Mouse (Mus musculus) hindbrain, embryonic 16.5 days (tissue): Measurements from ENCODE around the gene Olfr312. TPM values are rescaled to one million over a fixed set of nuclear protein-coding genes. Genes with fewer than 3 reads are reported as not detected.
"Not testable (repeated sequence)": the region's sequence is repeated elsewhere in the genome, so short reads cannot be mapped to it uniquely, and the experiment has no call there.

Experiments used
- ATAC-seq: fragments of 200-750 bp; cut with Nextera tagmentation; 2 replicates; pipeline ENCODE4 v1.8.0; 2017; ENCODE audit warnings: moderate TSS enrichment, moderate library complexity
- H3K27ac ChIP-seq: fragments of 300-500 bp; sonication (generic); 2 replicates; pipeline ENCODE4 v1.5.1; 2014; ENCODE audit warnings: low read depth, mild to moderate bottlenecking, control low read depth, low read length, moderate library complexity
- H3K27me3 ChIP-seq: fragments of 300-500 bp; sonication (generic); replicated peaks from 2 replicates; pipeline ENCODE4 v1.6.1; 2014; ENCODE audit warnings: low read length; ENCODE audit not compliant: control insufficient read depth, insufficient read depth
- H3K36me3 ChIP-seq: fragments of 300-500 bp; sonication (generic); 2 replicates; pipeline ENCODE4 v1.6.1; 2014; ENCODE audit warnings: mild to moderate bottlenecking, low read length, moderate library complexity, mixed read lengths; ENCODE audit not compliant: control insufficient read depth, insufficient read depth
- H3K4me1 ChIP-seq: fragments of 300-500 bp; sonication (generic); 2 replicates; pipeline ENCODE4 v1.6.1; 2014; ENCODE audit warnings: low read depth, low read length; ENCODE audit not compliant: control insufficient read depth, insufficient read depth
- H3K4me2 ChIP-seq: fragments of 300-500 bp; sonication (generic); 2 replicates; pipeline ENCODE4 v1.6.1; 2014; ENCODE audit warnings: mild to moderate bottlenecking, low read length, control low read depth, moderate library complexity
- H3K4me3 ChIP-seq: fragments of 300-500 bp; sonication (generic); 2 replicates; pipeline ENCODE4 v1.5.1; 2014; ENCODE audit warnings: mild to moderate bottlenecking, low read length, control low read depth, moderate library complexity
- H3K9ac ChIP-seq: fragments of 300-500 bp; sonication (generic); 2 replicates; pipeline ENCODE4 v1.6.1; 2014; ENCODE audit warnings: low read depth, mild to moderate bottlenecking, control low read depth, low read length, moderate library complexity
- H3K9me3 ChIP-seq: fragments of 300-500 bp; sonication (generic); 2 replicates; pipeline ENCODE4 v1.6.1; 2014; ENCODE audit warnings: mild to moderate bottlenecking, low read length, moderate library complexity; ENCODE audit not compliant: control insufficient read depth
- WGBS: fragments of 180-500 bp; shearing (Covaris S2); extraction: QIAGEN DNeasy Blood & Tissue Kit; methylation state at CpG from one replicate; pipeline ENCODE4 v1.1.7; 2014; 5-methylcytosine and 5-hydroxymethylcytosine counted together
- polyA plus RNA-seq: library from polyadenylated mRNA; unstranded; fragments of >200 nt; fragmentation: Nextera tagmentation; extraction: Ambion mirVana; gene quantifications from 2 replicates; pipeline ENCODE4 v1.2.1, GENCODE M21; 2015

Olfr312 gene
- not detected in 2 replicates for polyA plus RNA-seq

GRCm38 (mm10) chr11:58828937-58829336 is at the start of gene Olfr312:
Gene Olfr312, plus strand, starts transcription at chr11:58829237.
- not testable (repeated sequence) for H3K9ac ChIP-seq, H3K27me3 ChIP-seq, ATAC-seq, H3K4me1 ChIP-seq, H3K4me2 ChIP-seq, H3K4me3 ChIP-seq, H3K9me3 ChIP-seq, H3K27ac ChIP-seq, H3K36me3 ChIP-seq

DNA sequence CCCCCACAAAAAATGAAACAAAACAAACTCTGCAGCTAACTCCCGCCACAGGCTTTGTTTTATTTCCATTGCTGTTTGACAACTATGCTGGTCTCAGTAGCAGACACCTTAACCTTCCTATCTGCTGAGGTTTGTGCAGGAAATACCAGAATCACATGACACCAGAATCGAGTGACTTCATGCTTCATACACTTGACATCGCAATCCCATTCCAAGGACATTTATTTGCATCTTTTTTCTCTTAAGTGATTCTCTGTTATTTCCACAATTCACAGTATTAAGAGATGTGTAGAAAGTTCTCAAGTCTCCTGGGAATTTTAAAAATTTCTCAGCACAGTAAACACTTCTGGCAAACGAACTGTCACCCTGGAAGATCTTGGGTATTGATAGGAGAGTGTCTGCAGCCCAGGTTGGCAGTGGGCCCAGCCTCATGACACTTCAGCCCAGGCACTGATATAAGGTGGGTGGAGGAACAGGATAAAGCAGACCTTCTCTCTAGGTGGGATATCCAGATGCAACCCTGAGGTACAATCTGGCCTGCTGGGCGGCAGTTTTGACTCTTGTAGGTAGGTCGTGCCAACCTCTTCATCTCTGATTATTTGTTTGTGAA is 46.5 kb upstream of the Olfr312 start, which contains the start of gene Olfr314:
Olfr314 (plus strand) TSS at position 473 of the 610 bp plus-strand sequence.
- no peaks in the 10 kb centered on the region for H3K27me3 ChIP-seq
- H3K4me3 ChIP-seq, result no peak within 1 kb of the TSS
- no peaks in the 10 kb centered on the region for H3K4me1 ChIP-seq
- 86% methylated on average over 6 of the region's 6 CpGs for WGBS
- no peak within 1 kb of the TSS for H3K9ac ChIP-seq
- no peaks in the 10 kb centered on the region for H3K9me3 ChIP-seq
- no peak for ATAC-seq
- H3K27ac ChIP-seq, result no peak within 1 kb of the TSS
- H3K36me3 ChIP-seq, result no peaks in the 10 kb centered on the region
- H3K4me2 ChIP-seq, result no peak within 1 kb of the TSS

GRCm38 (mm10) chr11:58784182-58784581 is 44.9 kb upstream of the Olfr312 start:
- no peak for ATAC-seq
- H3K4me1 ChIP-seq, result no peaks in the 10 kb centered on the region

DNA sequence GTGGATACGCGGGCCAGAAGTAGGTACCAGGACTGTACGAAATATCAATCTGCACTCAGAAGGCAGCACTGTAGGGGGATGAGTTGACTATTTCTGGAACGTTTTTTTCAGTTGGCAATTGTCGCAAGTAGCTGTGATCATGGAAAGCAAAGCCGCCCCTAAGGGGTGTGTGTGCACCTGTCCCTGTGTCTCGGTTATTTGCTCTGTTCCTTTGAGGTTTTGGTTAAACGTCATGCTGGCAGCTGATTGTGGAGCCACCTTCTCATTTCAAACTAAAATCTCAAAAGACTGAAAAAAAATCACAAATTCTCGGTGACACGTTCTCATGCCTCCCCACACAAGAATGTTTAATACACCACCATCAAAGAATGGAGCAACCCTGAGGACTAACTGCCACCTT is 41.4 kb upstream of the Olfr312 start:
- WGBS, result 90% methylated on average over 10 of the region's 10 CpGs
- H3K36me3 ChIP-seq, result no peaks in the 10 kb centered on the region
- no peak overlapping the region for H3K27ac ChIP-seq
- no peaks in the 10 kb centered on the region for H3K9me3 ChIP-seq
- H3K4me2 ChIP-seq, result no peak overlapping the region
- H3K4me3 ChIP-seq, result no peak overlapping the region
- ATAC-seq, result no peak
- H3K9ac ChIP-seq, result no peak overlapping the region
- H3K27me3 ChIP-seq, result no peaks in the 10 kb centered on the region
- no peaks in the 10 kb centered on the region for H3K4me1 ChIP-seq

More at GRCm38 (mm10) chr11:58784182-58784581, 44.9 kb upstream of the Olfr312 start:
- no peaks in the 10 kb centered on the region for H3K36me3 ChIP-seq
- H3K4me2 ChIP-seq, result no peak overlapping the region
- 79% methylated on average over 2 of the region's 2 CpGs for WGBS
- H3K9ac ChIP-seq, result no peak overlapping the region
- H3K4me3 ChIP-seq, result no peak overlapping the region
- H3K9me3 ChIP-seq, result no peaks in the 10 kb centered on the region
- no peak overlapping the region for H3K27ac ChIP-seq
- no peaks in the 10 kb centered on the region for H3K27me3 ChIP-seq

DNA sequence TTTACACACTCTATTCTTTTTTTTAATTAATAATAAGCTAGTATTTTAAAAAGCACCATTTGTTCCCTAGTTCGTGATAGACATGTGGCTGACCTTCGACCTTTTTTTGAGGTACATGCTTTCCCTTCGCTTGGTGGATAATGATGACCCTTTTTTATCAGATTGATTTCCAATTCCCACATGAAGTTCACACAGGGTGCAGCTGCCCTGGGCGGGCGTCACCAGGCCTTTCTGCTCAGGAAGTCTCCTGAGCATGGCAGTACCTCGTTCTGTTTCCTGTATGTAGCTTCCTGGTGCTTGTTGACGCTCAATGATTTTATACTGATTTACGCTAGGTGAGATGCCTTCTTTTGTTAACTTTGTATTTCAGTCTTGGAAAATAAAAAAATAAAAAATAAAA is 40.7 kb upstream of the Olfr312 start:
- Histone ChIP-seq H3K4me3 (no peak overlapping the region), H3K36me3 (no peaks in the 10 kb centered on the region), H3K27me3 (no peaks in the 10 kb centered on the region), H3K4me1 (no peaks in the 10 kb centered on the region), H3K4me2 (no peak overlapping the region), H3K9me3 (no peaks in the 10 kb centered on the region), H3K27ac (no peak overlapping the region), H3K9ac (no peak overlapping the region)
- no peak for ATAC-seq
- 83% methylated on average over 8 of the region's 8 CpGs for WGBS

GRCm38 (mm10) chr11:58789532-58789931 is 39.5 kb upstream of the Olfr312 start:
- Histone ChIP-seq H3K27ac (no peak overlapping the region), H3K27me3 (no peaks in the 10 kb centered on the region), H3K36me3 (no peaks in the 10 kb centered on the region), H3K4me1 (no peaks in the 10 kb centered on the region), H3K9ac (no peak overlapping the region), H3K4me2 (no peak overlapping the region), H3K9me3 (no peaks in the 10 kb centered on the region), H3K4me3 (no peak overlapping the region)
- no peak for ATAC-seq
- 25% methylated on average over 3 of the region's 3 CpGs for WGBS

GRCm38 (mm10) chr11:58790053-58790452 is 39.0 kb upstream of the Olfr312 start:
- Histone ChIP-seq H3K4me1 (no peaks in the 10 kb centered on the region), H3K4me2 (no peak overlapping the region), H3K9me3 (no peaks in the 10 kb centered on the region), H3K36me3 (no peaks in the 10 kb centered on the region), H3K27me3 (no peaks in the 10 kb centered on the region), H3K9ac (no peak overlapping the region), H3K27ac (no peak overlapping the region), H3K4me3 (no peak overlapping the region)
- no peak for ATAC-seq
- 51% methylated on average over 2 of the region's 2 CpGs for WGBS

- ATAC-seq, result no peak
- no peak overlapping the region for H3K27ac ChIP-seq
- 85% methylated on average over 6 of the region's 6 CpGs for WGBS
Measured at GRCm38 (mm10) chr11:58790646-58791045, 38.4 kb upstream of the Olfr312 start.

DNA sequence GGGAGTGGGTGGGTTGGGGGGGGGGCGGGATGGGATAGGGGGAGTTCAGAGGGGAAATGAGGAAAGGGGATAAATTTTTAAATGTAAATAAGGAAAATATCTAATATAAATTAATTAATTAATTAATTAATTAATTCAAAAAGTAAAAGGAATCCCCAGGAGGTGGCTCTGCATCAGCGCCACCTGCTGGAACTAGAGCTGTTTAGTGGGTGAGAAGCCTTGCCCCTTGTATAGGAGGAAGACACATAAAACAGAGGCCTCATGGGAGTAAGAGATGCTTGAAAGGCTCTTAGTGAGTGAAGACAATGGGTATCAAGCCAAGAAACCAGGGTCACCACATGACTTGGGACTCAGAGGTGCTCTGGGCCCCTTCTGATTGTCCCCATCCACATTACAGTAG is 33.2 kb upstream of the Olfr312 start:
- ATAC-seq, result no peak
- Histone ChIP-seq H3K9me3 (no peaks in the 10 kb centered on the region), H3K4me3 (no peak overlapping the region), H3K4me1 (no peaks in the 10 kb centered on the region), H3K9ac (no peak overlapping the region), H3K27me3 (no peaks in the 10 kb centered on the region), H3K36me3 (no peaks in the 10 kb centered on the region), H3K4me2 (no peak overlapping the region), H3K27ac (no peak overlapping the region)
- 89% methylated on average over 2 of the region's 2 CpGs for WGBS

More at GRCm38 (mm10) chr11:58790646-58791045, 38.4 kb upstream of the Olfr312 start:
- Histone ChIP-seq H3K9ac (no peak overlapping the region), H3K27me3 (no peaks in the 10 kb centered on the region), H3K36me3 (no peaks in the 10 kb centered on the region), H3K4me3 (no peak overlapping the region), H3K9me3 (no peaks in the 10 kb centered on the region), H3K4me2 (no peak overlapping the region), H3K4me1 (no peaks in the 10 kb centered on the region)
